Mouse (Mus musculus) cortical plate, adult 2 months (tissue): ENCODE measurements around the gene Clec2d.

Experiments used
- CTCF ChIP-seq: fragments of 200-500 bp; IDR thresholded peaks from 2 replicates; pipeline ENCODE4 v1.5.1; 2011; ENCODE audit warnings: mild to moderate bottlenecking, control low read depth, low read length; ENCODE audit not compliant: insufficient read depth; ENCODE audit errors: extremely low read depth
- POLR2A ChIP-seq: fragments of 200-500 bp; IDR thresholded peaks from 2 replicates; pipeline ENCODE4 v1.6.1; 2011; ENCODE audit warnings: mild to moderate bottlenecking, low read length, control low read depth; ENCODE audit not compliant: insufficient read depth; ENCODE audit errors: extremely low read depth

DNA sequence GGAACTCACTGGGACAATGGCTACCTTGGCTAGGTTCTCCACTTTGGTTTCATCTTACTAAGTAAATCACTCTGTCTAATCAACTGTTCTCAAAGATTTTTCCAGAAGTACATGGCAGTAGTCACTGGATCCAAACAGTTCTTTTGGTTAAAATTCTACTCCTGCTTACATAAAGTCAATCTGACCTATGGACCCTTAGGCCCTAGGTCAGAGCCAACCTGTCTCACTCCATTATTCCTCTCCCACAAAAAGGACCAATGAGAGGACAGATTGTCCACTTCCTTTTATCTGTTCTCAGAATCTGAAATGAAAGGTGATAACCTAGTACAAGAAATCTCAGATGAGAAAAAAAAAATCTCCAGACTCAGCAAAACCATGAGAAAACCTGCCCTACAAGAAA, 4.8 kb upstream of the Clec2d start:
- TF ChIP-seq CTCF (no peak), POLR2A (no peak)
